ENCODE assay signal across 29 mouse cellular contexts in genomic region chr11:7158196-7158595, GRCm38 (mm10). TPM values are rescaled to one million over a fixed set of nuclear protein-coding genes. Genes with fewer than 3 reads are reported as not detected.
DNase-seq lines count a peak whose midpoint lies in the region; ATAC-seq and TF ChIP-seq lines count a peak whose summit lies in the region.
"Had no signal": no experiment of that assay in that cellular context is flagged by ENCODE, and none has a peak within 500 bp of the region (broad histone marks: within the 10 kb centered on the region; RNA-seq: fewer than 3 reads in every experiment).

No protein-coding gene starts in this region.

- H3K36me3 ChIP-seq in kidney, adult 2 months (ENCODE audit: control insufficient read depth, insufficient read depth, low read length) = no peaks in the 10 kb centered on the region
- H3K36me3 ChIP-seq in liver, embryonic 16.5 days (ENCODE audit: control insufficient read depth, insufficient read depth) = no peaks in the 10 kb centered on the region
- no peaks in the 10 kb centered on the region for H3K36me3 ChIP-seq in liver, embryonic 11.5 days (ENCODE audit: control insufficient read depth, insufficient read depth, low read length)
- H3K36me3 ChIP-seq: embryonic facial prominence, embryonic 13.5 days; embryonic facial prominence, embryonic 15.5 days; forebrain, embryonic 10.5 days; forebrain, embryonic 12.5 days; G1E had no signal

- no peak overlapping the region for H3K4me3 ChIP-seq in kidney, adult 2 months (ENCODE audit: insufficient read depth, low read depth, low read length)
- H3K4me3 ChIP-seq in liver, embryonic 16.5 days (ENCODE audit: low read depth, low read length) = no peak overlapping the region
- no peak overlapping the region for H3K4me3 ChIP-seq in liver, embryonic 11.5 days (ENCODE audit: low read depth, low read length)
- H3K4me3 ChIP-seq: embryonic facial prominence, embryonic 13.5 days; embryonic facial prominence, embryonic 15.5 days; erythroblast, embryonic 14.5 days; forebrain, embryonic 10.5 days; forebrain, embryonic 12.5 days had no signal

- H3K9me3 ChIP-seq in liver, embryonic 16.5 days (replicated peaks; ENCODE audit: control insufficient read depth, low read length) = no peaks in the 10 kb centered on the region
- no peaks in the 10 kb centered on the region for H3K9me3 ChIP-seq in liver, embryonic 11.5 days (ENCODE audit: control insufficient read depth, low read length)
- H3K9me3 ChIP-seq: embryonic facial prominence, embryonic 13.5 days; embryonic facial prominence, embryonic 15.5 days; forebrain, embryonic 10.5 days; forebrain, embryonic 12.5 days had no signal

- no peak for ATAC-seq in liver, embryonic 16.5 days (ENCODE audit: low read depth)
- no peak for ATAC-seq in liver, embryonic 11.5 days (replicated peaks; ENCODE audit: low FRiP score)
- ATAC-seq: CD4-positive, CD25-positive, alpha-beta regulatory T cell, adult 4 months; forebrain, embryonic 14.5 days; Patski had no signal

- H3K27ac ChIP-seq in kidney, adult 2 months (ENCODE audit: insufficient read depth, low read depth, low read length) = no peak overlapping the region; the same call in 1 of the 2 replicates
- peak overlapping the region; percentile 29; the same call in 1 of the 2 replicates for H3K27ac ChIP-seq in liver, embryonic 16.5 days (ENCODE audit: low read length)
- no peak overlapping the region for H3K27ac ChIP-seq in liver, embryonic 11.5 days (ENCODE audit: low read depth, low read length)
- H3K27ac ChIP-seq: embryonic facial prominence, embryonic 13.5 days; embryonic facial prominence, embryonic 15.5 days; forebrain, embryonic 10.5 days; forebrain, embryonic 12.5 days had no signal

- peak; percentile 72 for DNase-seq in kidney, adult 2 months
- DNase-seq in kidney, adult 18-20 months = no peak
- DNase-seq in kidney, postnatal 25 days = peak; percentile 33 to 60
- DNase-seq in kidney, postnatal 14 days = no peak
- DNase-seq in liver, embryonic 11.5 days (ENCODE audit: low spot score) = no peak
- peak; percentile 37 for DNase-seq in T-cell, adult 2 months (ENCODE audit: low spot score)
- DNase-seq: adrenal gland, adult 2 months; adrenal gland, postnatal 10 days; adrenal gland, postnatal 25 days; B cell, adult 2 months; cerebellum, adult 11 months; cerebellum, adult 18-20 months; cerebellum, adult 8-10 months; cerebellum, adult 9-11 months; cerebellum, postnatal 14 days; cerebellum, postnatal 36 days; embryo, embryonic 11 days had no signal

- TF ChIP-seq CTCF in kidney, adult 2 months (conservative IDR thresholded peaks at IDR 0.05; ENCODE audit: insufficient read depth, insufficient read length, low read depth, low read length) = no peak

- no peak overlapping the region for H3K4me2 ChIP-seq in liver, embryonic 16.5 days (ENCODE audit: low read depth, low read length)
- H3K4me2 ChIP-seq in liver, embryonic 11.5 days = no peak overlapping the region
- H3K4me2 ChIP-seq: embryonic facial prominence, embryonic 13.5 days; embryonic facial prominence, embryonic 15.5 days; forebrain, embryonic 12.5 days had no signal

- TF ChIP-seq POLR2A in kidney, adult 2 months (IDR thresholded peaks at IDR 0.05; ENCODE audit: low read depth, low read length) = no peak

- H3K4me1 ChIP-seq in kidney, adult 2 months (ENCODE audit: control insufficient read depth, insufficient read depth, low read length) = peaks cover 15% of the 10 kb centered on the region
- peaks cover 9% of the 10 kb centered on the region for H3K4me1 ChIP-seq in liver, embryonic 16.5 days (ENCODE audit: control insufficient read depth, low read depth, low read length)
- peaks cover 4% of the 10 kb centered on the region; the same call in 1 of the 2 replicates for H3K4me1 ChIP-seq in liver, embryonic 11.5 days (replicated peaks; ENCODE audit: control insufficient read depth, insufficient read depth, low read length)

- no peak overlapping the region for H3K9ac ChIP-seq in liver, embryonic 16.5 days (ENCODE audit: low read depth, low read length)
- no peak overlapping the region for H3K9ac ChIP-seq in liver, embryonic 11.5 days (ENCODE audit: low read depth, low read length)
- H3K9ac ChIP-seq: embryonic facial prominence, embryonic 13.5 days; embryonic facial prominence, embryonic 15.5 days; forebrain, embryonic 12.5 days had no signal

- 62% methylated on average over 6 of the region's 6 CpGs for WGBS in kidney, adult 2 months
- 59% methylated on average over 6 of the region's 6 CpGs for WGBS in liver, embryonic 16.5 days (ENCODE audit: insufficient replicate concordance)
- 85% methylated on average over 6 of the region's 6 CpGs for WGBS in liver, embryonic 11.5 days

- H3K27me3 ChIP-seq in kidney, adult 2 months (replicated peaks; ENCODE audit: control insufficient read depth, insufficient read depth, low read length) = no peaks in the 10 kb centered on the region
- no peaks in the 10 kb centered on the region for H3K27me3 ChIP-seq in liver, embryonic 16.5 days (ENCODE audit: control insufficient read depth, insufficient read depth, low read depth, low read length)
- H3K27me3 ChIP-seq in liver, embryonic 11.5 days (replicated peaks; ENCODE audit: control insufficient read depth, insufficient read depth, low read length) = no peaks in the 10 kb centered on the region
- H3K27me3 ChIP-seq: embryonic facial prominence, embryonic 13.5 days; embryonic facial prominence, embryonic 15.5 days; forebrain, embryonic 12.5 days; Patski had no signal

RNA-seq across cellular contexts. Expression of gene Gm11985, which starts 30.2 kb away (rescaled TPM):
- polyA plus RNA-seq in kidney, adult 2 months (2012; rRNA removed) = not detected in 2 replicates
- polyA plus RNA-seq in liver, embryonic 16.5 days (2015; fragmentation: Nextera tagmentation; extraction: Ambion mirVana) = not detected in 2 replicates
- polyA plus RNA-seq in liver, embryonic 11.5 days (2014; fragmentation: Nextera tagmentation; extraction: Ambion mirVana) = not detected in 2 replicates
- polyA plus RNA-seq: adrenal gland, adult 2 months; brain, embryonic 14.5 days; CD4-positive, CD25-positive, alpha-beta regulatory T cell, adult 4 months; embryonic facial prominence, embryonic 11.5 days; embryonic facial prominence, embryonic 13.5 days; embryonic facial prominence, embryonic 15.5 days; erythroblast, embryonic 14.5 days; forebrain, embryonic 10.5 days; forebrain, embryonic 12.5 days; forebrain, embryonic 14.5 days; G1E; Patski had no signal

RNA-seq across cellular contexts. Expression of gene Igfbp1, which starts 39.4 kb away (rescaled TPM):
- polyA plus RNA-seq in kidney, adult 2 months (2012; rRNA removed) = 28.0 and 37.5 TPM in 2 replicates
- polyA plus RNA-seq in liver, embryonic 16.5 days (2015; fragmentation: Nextera tagmentation; extraction: Ambion mirVana) = 339 and 343 TPM in 2 replicates
- 48.2 and 49.9 TPM in 2 replicates for polyA plus RNA-seq in liver, embryonic 11.5 days (2014; fragmentation: Nextera tagmentation; extraction: Ambion mirVana)
- polyA plus RNA-seq: CD4-positive, CD25-positive, alpha-beta regulatory T cell, adult 4 months; forebrain, embryonic 12.5 days; G1E had no signal

RNA-seq across cellular contexts. Expression of gene Igfbp3, which starts 55.5 kb away (rescaled TPM):
- 300 and 359 TPM in 2 replicates for polyA plus RNA-seq in kidney, adult 2 months (2012; rRNA removed)
- polyA plus RNA-seq in liver, embryonic 16.5 days (2015; fragmentation: Nextera tagmentation; extraction: Ambion mirVana) = 14.3 and 14.9 TPM in 2 replicates
- polyA plus RNA-seq in liver, embryonic 11.5 days (2014; fragmentation: Nextera tagmentation; extraction: Ambion mirVana) = 42.1 and 45.2 TPM in 2 replicates
- polyA plus RNA-seq: CD4-positive, CD25-positive, alpha-beta regulatory T cell, adult 4 months; G1E had no signal

Comparison
In these comparisons a context has a peak if more than half of its experiments do, and no peak if none do; other contexts are left out.
1. DNase-seq: peak in kidney, adult 2 months (single experiment), kidney, postnatal 25 days (2 of 2) and T-cell, adult 2 months (single experiment); none in kidney, adult 18-20 months (single experiment), kidney, postnatal 14 days (single experiment) and liver, embryonic 11.5 days (single experiment).